Mouse (Mus musculus) liver, postnatal 0 days (tissue): ENCODE measurements around the gene Agl.

Source experiments
- CTCF ChIP-seq: sonication (generic); IDR thresholded peaks from 2 replicates; pipeline ENCODE4 v1.5.1; 2016; ENCODE audit warnings: antibody characterized with exemption, low read depth
- EP300 ChIP-seq: IDR thresholded peaks from 2 replicates; pipeline ENCODE4 v1.6.1; 2016; ENCODE audit warnings: antibody characterized with exemption, low read depth, mild to moderate bottlenecking

GRCm38 (mm10) chr3:116784290-116784689 lies 23.7 kb downstream of the Agl start:
- TF ChIP-seq CTCF (no peak), EP300 (peak; percentile 35; the same call in 1 of the 2 replicates)
